Mouse (Mus musculus) MEL (cell line): ENCODE results near the gene Snapin. TPM values are rescaled to one million over a fixed set of nuclear protein-coding genes. Genes with fewer than 3 reads are reported as not detected.

Source experiments
- DNase-seq: peaks from one replicate; pipeline ENCODE4 v3.0.0; 2011; ENCODE audit warnings: low read depth, low spot score
- H3K27ac ChIP-seq: 2 replicates; pipeline ENCODE4 v1.5.1; 2012; ENCODE audit warnings: low read depth, mild to moderate bottlenecking, control low read depth, low read length, moderate library complexity; ENCODE audit not compliant: control insufficient read depth
- H3K27me3 ChIP-seq, 2 experiments: fragments of 150-350 bp in 1 of 2; sonication (generic) in 1 of 2; 2 replicates each; pipeline ENCODE4 v1.6.1; 2012; ENCODE audit warnings: low read length in 2 of 2, mild to moderate bottlenecking in 2 of 2, improper control_type of control experiment in 1 of 2, moderate library complexity in 1 of 2; ENCODE audit not compliant: insufficient read depth in 2 of 2, control insufficient read depth in 1 of 2
- H3K36me3 ChIP-seq, 2 experiments: 2 replicates each; pipeline ENCODE4 v1.6.1; 2012 to 2014; ENCODE audit warnings: low read length in 2 of 2, improper control_type of control experiment in 1 of 2, inconsistent platforms in 1 of 2, mild to moderate bottlenecking in 1 of 2; ENCODE audit not compliant: insufficient read depth in 2 of 2, control insufficient read depth in 1 of 2
- H3K4me1 ChIP-seq, 2 experiments: fragments of 150-350 bp in 1 of 2; sonication (generic) in 1 of 2; 2 replicates each; pipeline ENCODE4 v1.6.1; 2012; ENCODE audit warnings: low read length in 2 of 2, improper control_type of control experiment in 1 of 2, mild to moderate bottlenecking in 1 of 2; ENCODE audit not compliant: insufficient read depth in 2 of 2, control insufficient read depth in 1 of 2
- H3K4me3 ChIP-seq, 2 experiments: fragments of 150-350 bp in 1 of 2; sonication (generic) in 1 of 2; 2 replicates each; pipeline ENCODE4 v1.5.1; 2012; ENCODE audit warnings: low read depth in 2 of 2, low read length in 2 of 2, mild to moderate bottlenecking in 2 of 2, moderate library complexity in 2 of 2, control low read depth in 1 of 2, improper control_type of control experiment in 1 of 2; ENCODE audit not compliant: control insufficient read depth in 1 of 2, insufficient read depth in 1 of 2
- H3K79me2 ChIP-seq: 2 replicates; pipeline ENCODE4 v1.6.1; 2012; ENCODE audit warnings: mild to moderate bottlenecking, low read length, moderate library complexity; ENCODE audit not compliant: control insufficient read depth, poor library complexity, insufficient read depth
- H3K9ac ChIP-seq: 2 replicates; pipeline ENCODE4 v1.6.1; 2012; ENCODE audit warnings: low read depth, mild to moderate bottlenecking, control low read depth, low read length, moderate library complexity; ENCODE audit not compliant: control insufficient read depth, poor library complexity, severe bottlenecking
- H3K9me3 ChIP-seq: fragments of 150-350 bp; sonication (generic); replicated peaks from 2 replicates; pipeline ENCODE4 v1.6.1; 2012; ENCODE audit warnings: mild to moderate bottlenecking, low read length, improper control_type of control experiment, moderate library complexity; ENCODE audit not compliant: insufficient read depth
- BHLHE40 ChIP-seq: IDR thresholded peaks from 2 replicates; pipeline ENCODE4 v1.6.1; 2012; ENCODE audit warnings: low read depth, mild to moderate bottlenecking, inconsistent platforms, low read length, improper control_type of control experiment, borderline replicate concordance
- CHD1 ChIP-seq: IDR thresholded peaks from 2 replicates; pipeline ENCODE4 v1.6.1; 2012; ENCODE audit warnings: low read depth, mild to moderate bottlenecking, inconsistent platforms, low read length, improper control_type of control experiment
- E2F4 ChIP-seq: IDR thresholded peaks from 2 replicates; pipeline ENCODE4 v1.6.1; 2011; ENCODE audit warnings: low read depth, low read length, improper control_type of control experiment, borderline replicate concordance
- ELF1 ChIP-seq: IDR thresholded peaks from 2 replicates; pipeline ENCODE4 v1.6.1; 2014; ENCODE audit warnings: low read depth, mild to moderate bottlenecking, inconsistent platforms, low read length, improper control_type of control experiment, moderate library complexity
- EP300 ChIP-seq, 2 experiments: IDR thresholded peaks; 2 replicates each; pipeline ENCODE4 v1.6.1; 2011; ENCODE audit warnings: improper control_type of control experiment in 2 of 2, low read length in 2 of 2, low read depth in 1 of 2, mild to moderate bottlenecking in 1 of 2
- ETS1 ChIP-seq: IDR thresholded peaks from 2 replicates; pipeline ENCODE4 v1.6.1; 2012; ENCODE audit warnings: low read depth, mild to moderate bottlenecking, inconsistent platforms, low read length, improper control_type of control experiment, moderate library complexity
- GABPA ChIP-seq: IDR thresholded peaks from 2 replicates; pipeline ENCODE4 v1.6.1; 2012; ENCODE audit warnings: low read depth, mild to moderate bottlenecking, inconsistent platforms, low read length, improper control_type of control experiment, moderate library complexity
- GATA1 ChIP-seq: IDR thresholded peaks from 2 replicates; pipeline ENCODE4 v1.6.1; 2011; ENCODE audit warnings: low read depth, low read length, improper control_type of control experiment
- JUND ChIP-seq: IDR thresholded peaks from 2 replicates; pipeline ENCODE4 v1.6.1; 2011; ENCODE audit warnings: low read depth, mild to moderate bottlenecking, improper control_type of control experiment, low read length
- MAX ChIP-seq: IDR thresholded peaks from 2 replicates; pipeline ENCODE4 v1.6.1; 2011; ENCODE audit warnings: low read length, improper control_type of control experiment
- MEF2A ChIP-seq: IDR thresholded peaks from 2 replicates; pipeline ENCODE4 v1.6.1; 2014; ENCODE audit warnings: low read depth, mild to moderate bottlenecking, inconsistent platforms, low read length, improper control_type of control experiment; ENCODE audit not compliant: poor library complexity, insufficient replicate concordance, severe bottlenecking; ENCODE audit errors: extremely low read depth
- MYB ChIP-seq: IDR thresholded peaks from 2 replicates; pipeline ENCODE4 v1.6.1; 2011; ENCODE audit warnings: mild to moderate bottlenecking, low read depth, low read length, improper control_type of control experiment
- POLR2A ChIP-seq, 2 experiments: IDR thresholded peaks; 2 replicates each; pipeline ENCODE4 v1.6.1; 2011 to 2012; ENCODE audit warnings: low read length in 2 of 2, mild to moderate bottlenecking in 2 of 2, control low read depth in 1 of 2, improper control_type of control experiment in 1 of 2, low read depth in 1 of 2, moderate library complexity in 1 of 2; ENCODE audit not compliant: control insufficient read depth in 1 of 2, insufficient read depth in 1 of 2, poor library complexity in 1 of 2
- RCOR1 ChIP-seq: IDR thresholded peaks from 2 replicates; pipeline ENCODE4 v1.6.1; 2012; ENCODE audit warnings: low read depth, mild to moderate bottlenecking, inconsistent platforms, low read length, improper control_type of control experiment
- SMC3 ChIP-seq: IDR thresholded peaks from 2 replicates; pipeline ENCODE4 v1.6.1; 2011; ENCODE audit warnings: low read depth, low read length, improper control_type of control experiment
- TAL1 ChIP-seq: IDR thresholded peaks from 2 replicates; pipeline ENCODE4 v1.6.1; 2012; ENCODE audit warnings: mild to moderate bottlenecking, inconsistent platforms, low read length, moderate library complexity, mixed read lengths
- TBP ChIP-seq: IDR thresholded peaks from 2 replicates; pipeline ENCODE4 v1.8.0; 2011; ENCODE audit warnings: low read depth, low read length, improper control_type of control experiment
- TCF12 ChIP-seq: IDR thresholded peaks from 2 replicates; pipeline ENCODE4 v1.6.1; 2014; ENCODE audit warnings: low read depth, mild to moderate bottlenecking, inconsistent platforms, low read length, improper control_type of control experiment, moderate library complexity
- USF1 ChIP-seq: IDR thresholded peaks from 2 replicates; pipeline ENCODE4 v1.6.1; 2014; ENCODE audit warnings: low read depth, mild to moderate bottlenecking, inconsistent platforms, low read length, improper control_type of control experiment, moderate library complexity
- ZKSCAN1 ChIP-seq: IDR thresholded peaks from 2 replicates; pipeline ENCODE4 v1.6.1; 2012; ENCODE audit warnings: low read depth, mild to moderate bottlenecking, inconsistent platforms, low read length, improper control_type of control experiment, moderate library complexity
- ZMIZ1 ChIP-seq: IDR thresholded peaks from 2 replicates; pipeline ENCODE4 v1.6.1; 2012; ENCODE audit warnings: low read depth, mild to moderate bottlenecking, inconsistent platforms, low read length, improper control_type of control experiment, moderate library complexity
- polyA plus RNA-seq, 2 experiments: library from polyadenylated mRNA; stranded (reverse) in 1 of 2; unstranded in 1 of 2; fragments of >175 nt in 1 of 2; fragments of >200 nt in 1 of 2; gene quantifications; 2 replicates each; pipeline versions ENCODE4 v1.2.1 to v1.2.4; 2012; ENCODE audit warnings: low replicate concordance in 2 of 2, low read depth in 1 of 2; ENCODE audit not compliant: insufficient read length in 2 of 2, insufficient read depth in 1 of 2, missing spikeins in 1 of 2
- total RNA-seq: library from RNA; depleted of rRNA; stranded (reverse); fragments of 300-350 nt; gene quantifications from 2 replicates; pipeline ENCODE4 v1.2.3, GENCODE M21; 2012

Gene Snapin
- total and polyA plus RNA-seq, 3 experiments, result 24.5 to 46.8 TPM; not detected in 1

DNA sequence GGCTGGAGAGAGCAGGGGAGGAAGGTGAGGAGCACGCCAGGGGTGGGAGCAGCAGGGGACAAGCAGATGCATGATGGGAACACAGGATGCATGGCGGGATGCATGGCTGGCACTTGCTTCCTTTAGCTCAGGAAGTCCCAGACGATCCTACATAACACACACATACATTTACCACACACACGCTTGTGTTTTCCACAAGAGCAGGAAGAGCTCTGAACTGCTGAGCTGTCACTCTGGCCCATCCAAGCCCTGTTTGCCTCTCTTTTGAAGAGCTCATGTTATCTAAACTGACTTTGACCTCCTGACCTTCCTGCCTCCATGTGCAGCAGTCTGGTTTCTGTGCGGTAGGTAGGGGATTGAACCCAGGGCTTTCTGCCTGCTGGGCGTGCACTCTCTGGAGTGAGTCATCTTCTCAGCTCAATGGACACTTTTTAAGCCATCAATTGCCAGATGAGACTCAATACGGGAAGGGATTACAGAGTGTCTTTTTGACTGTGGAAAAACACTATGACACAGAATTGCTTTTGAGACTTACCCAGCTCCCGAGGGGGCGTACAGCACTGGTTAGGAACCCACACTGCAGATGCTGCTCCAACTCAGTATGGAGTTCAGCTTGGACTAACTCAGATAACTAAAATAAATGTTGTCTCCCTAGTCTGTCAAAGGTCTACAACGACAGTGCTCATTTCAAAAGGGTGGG, 39.3 kb downstream of the Snapin start:
- Histone ChIP-seq H3K4me1 (peaks cover 0 to 6% of the 10 kb centered on the region in 2 experiments; a peak in 2 of 4 replicates), H3K27ac (no peak overlapping the region), H3K9ac (no peak overlapping the region), H3K4me3 (no peak overlapping the region), H3K27me3 (peaks cover 0 to 3% of the 10 kb centered on the region in 2 experiments; a peak in 3 of 4 replicates), H3K9me3 (no peaks in the 10 kb centered on the region), H3K79me2 (no peaks in the 10 kb centered on the region), H3K36me3 (0 out of 4 replicates have a peak, but pooled peaks cover 0 to 2% of the 10 kb centered on the region in 2 experiments)
- TF ChIP-seq SMC3 (no peak), ELF1 (0 out of 2 replicates have a peak, but pooled peaks have one; percentile 5)
- no peak for DNase-seq

DNA sequence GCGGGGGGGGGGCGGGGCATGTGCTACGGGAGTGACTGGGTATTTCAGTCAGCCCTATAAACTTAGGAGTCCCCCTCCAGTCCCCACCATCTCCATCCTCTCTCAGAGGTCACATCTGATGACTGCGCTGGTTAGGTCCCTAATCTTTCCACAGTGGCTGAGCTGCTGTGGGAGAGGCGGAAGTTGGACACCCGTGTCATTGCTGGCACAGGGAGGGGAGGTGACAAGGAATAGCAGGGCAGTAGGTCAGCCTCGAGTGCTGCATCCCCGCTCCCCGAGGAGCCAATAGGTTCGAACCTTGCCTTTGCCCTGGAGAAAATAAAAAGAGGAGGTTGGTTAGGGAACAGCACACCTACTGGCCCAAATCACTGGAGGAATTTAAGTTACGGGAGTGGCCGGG, 40.0 kb downstream of the Snapin start:
- peaks cover 0 to 5% of the 10 kb centered on the region in 2 experiments; a peak in 2 of 4 replicates for H3K36me3 ChIP-seq
- no peak overlapping the region for H3K4me3 ChIP-seq
- no peak for DNase-seq
- H3K9ac ChIP-seq, result no peak overlapping the region
- H3K9me3 ChIP-seq, result no peaks in the 10 kb centered on the region
- H3K79me2 ChIP-seq, result no peaks in the 10 kb centered on the region; the same call in 1 of the 2 replicates
- peaks cover 0 to 3% of the 10 kb centered on the region in 2 experiments; a peak in 3 of 4 replicates for H3K27me3 ChIP-seq
- H3K4me1 ChIP-seq, result peaks cover 3 to 13% of the 10 kb centered on the region in 2 experiments
- no peak overlapping the region for H3K27ac ChIP-seq
- TF ChIP-seq USF1 (no peak), GATA1 (no peak), EP300 (IDR thresholded peaks at IDR 0.05; ENCODE audit: low read depth in 1 of 2, low read length in 2 of 2) (no peak), ETS1 (no peak), JUND (no peak), ZKSCAN1 (no peak), CHD1 (no peak), BHLHE40 (no peak), TBP (no peak), ZMIZ1 (no peak), TAL1 (no peak), POLR2A (IDR thresholded peaks at IDR 0.05; ENCODE audit: control insufficient read depth in 1 of 2, insufficient read depth in 1 of 2, low read depth in 1 of 2, low read length in 2 of 2, poor library complexity in 1 of 2) (no peak), RCOR1 (no peak), MAX (no peak), MEF2A (no peak), MYB (no peak), E2F4 (no peak), TCF12 (no peak), GABPA (no peak)
- TF ChIP-seq, all 39 proteins: peak for 0
